Mouse (Mus musculus): Measurements from ENCODE around the gene Olfr228. TPM values are rescaled to one million over a fixed set of nuclear protein-coding genes. Genes with fewer than 3 reads are reported as not detected.
"Not testable (repeated sequence)": the region's sequence is repeated elsewhere in the genome, so short reads cannot be mapped to it uniquely, and the experiment has no call there.

Olfr228 gene
- polyA plus RNA-seq (2016; fragmentation: Nextera tagmentation; extraction: Ambion mirVana) = not detected in 2 replicates

- Histone ChIP-seq H3K4me1 (no peaks in the 10 kb centered on the region), H3K27ac (no peak within 1 kb of the TSS), H3K4me2 (no peak within 1 kb of the TSS), H3K36me3 (no peaks in the 10 kb centered on the region), H3K27me3 (replicated peaks) (no peaks in the 10 kb centered on the region), H3K9ac (no peak within 1 kb of the TSS), H3K9me3 (replicated peaks) (no peaks in the 10 kb centered on the region), H3K4me3 (no peak within 1 kb of the TSS)
- ATAC-seq = no peak
- 24% methylated on average over 1 of the region's 1 CpGs for WGBS (ENCODE audit: insufficient replicate concordance)
These were observed at the start of gene Olfr228 for GRCm38 (mm10) chr2:86487286-86487685. TSS of gene Olfr228 (minus strand) at chr2:86487386.

- H3K27me3 ChIP-seq (replicated peaks) = no peaks in the 10 kb centered on the region
- no peak overlapping the region for H3K27ac ChIP-seq
- H3K36me3 ChIP-seq = no peaks in the 10 kb centered on the region
- 49% methylated on average over 1 of the region's 1 CpGs for WGBS (ENCODE audit: insufficient replicate concordance)
- H3K4me2 ChIP-seq = no peak overlapping the region
- H3K9ac ChIP-seq = no peak overlapping the region
- no peaks in the 10 kb centered on the region for H3K4me1 ChIP-seq
- H3K9me3 ChIP-seq (replicated peaks) = no peaks in the 10 kb centered on the region
- ATAC-seq = no peak
- H3K4me3 ChIP-seq = no peak overlapping the region
These were observed 43.8 kb upstream of the Olfr228 start for GRCm38 (mm10) chr2:86530991-86531390.

GRCm38 (mm10) chr2:86508161-86508560, 21.0 kb upstream of the Olfr228 start, which contains the start of gene Olfr1076:
TSS of gene Olfr1076 (plus strand) at chr2:86508461.
- Histone ChIP-seq H3K4me1 (no peaks in the 10 kb centered on the region), H3K4me2 (no peak within 1 kb of the TSS), H3K9me3 (replicated peaks) (no peaks in the 10 kb centered on the region), H3K4me3 (no peak within 1 kb of the TSS), H3K27me3 (replicated peaks) (no peaks in the 10 kb centered on the region), H3K27ac (no peak within 1 kb of the TSS), H3K9ac (no peak within 1 kb of the TSS), H3K36me3 (no peaks in the 10 kb centered on the region)
- no peak for ATAC-seq
- 62% methylated on average over 1 of the region's 1 CpGs for WGBS (ENCODE audit: insufficient replicate concordance)

GRCm38 (mm10) chr2:86464442-86465109, 22.6 kb downstream of the Olfr228 start:
- WGBS (ENCODE audit: insufficient replicate concordance) = 31% methylated on average over 10 of the region's 10 CpGs

GRCm38 (mm10) chr2:86460434-86460833, 26.8 kb downstream of the Olfr228 start:
- H3K9me3 ChIP-seq (replicated peaks) = no peaks in the 10 kb centered on the region
- no peak overlapping the region for H3K4me3 ChIP-seq
- 55% methylated on average over 1 of the region's 1 CpGs for WGBS (ENCODE audit: insufficient replicate concordance)
- no peaks in the 10 kb centered on the region for H3K36me3 ChIP-seq
- H3K27ac ChIP-seq = no peak overlapping the region
- H3K9ac ChIP-seq = no peak overlapping the region
- no peak for ATAC-seq
- H3K4me1 ChIP-seq = no peaks in the 10 kb centered on the region
- H3K27me3 ChIP-seq (replicated peaks) = no peaks in the 10 kb centered on the region
- no peak overlapping the region for H3K4me2 ChIP-seq

More at GRCm38 (mm10) chr2:86464442-86465109, 22.6 kb downstream of the Olfr228 start:
- Histone ChIP-seq H3K9ac (no peak overlapping the region), H3K4me2 (no peak overlapping the region), H3K27ac (no peak overlapping the region), H3K4me3 (no peak overlapping the region), H3K27me3 (replicated peaks) (no peaks in the 10 kb centered on the region), H3K9me3 (replicated peaks) (no peaks in the 10 kb centered on the region), H3K36me3 (no peaks in the 10 kb centered on the region), H3K4me1 (no peaks in the 10 kb centered on the region)
- ATAC-seq = no peak

- Histone ChIP-seq H3K4me3 (no peak within 1 kb of the TSS), H3K9ac (no peak within 1 kb of the TSS), H3K9me3 (replicated peaks) (no peaks in the 10 kb centered on the region), H3K27me3 (replicated peaks) (no peaks in the 10 kb centered on the region), H3K27ac (no peak within 1 kb of the TSS), H3K4me2 (no peak within 1 kb of the TSS), H3K4me1 (no peaks in the 10 kb centered on the region), H3K36me3 (no peaks in the 10 kb centered on the region)
- ATAC-seq = no peak
- WGBS (ENCODE audit: insufficient replicate concordance) = 60% methylated on average over 1 of the region's 1 CpGs
These were observed 31.0 kb downstream of the Olfr228 start, which contains the start of gene Olfr1066 for GRCm38 (mm10) chr2:86456169-86456568. TSS of gene Olfr1066 (minus strand) at chr2:86456269.

- H3K4me2 ChIP-seq; H3K9ac ChIP-seq; H3K4me3 ChIP-seq; H3K27ac ChIP-seq; H3K4me1 ChIP-seq; H3K36me3 ChIP-seq; H3K9me3 ChIP-seq (replicated peaks); ATAC-seq; H3K27me3 ChIP-seq (replicated peaks): not testable (repeated sequence)
- 33% methylated on average over 1 of the region's 1 CpGs for WGBS (ENCODE audit: insufficient replicate concordance)
These were observed 36.7 kb downstream of the Olfr228 start, which contains the start of gene Olfr1065 for GRCm38 (mm10) chr2:86450491-86450890. TSS of gene Olfr1065 (minus strand) at chr2:86450591.

GRCm38 (mm10) chr2:86442101-86442500, 45.1 kb downstream of the Olfr228 start:
- not testable (repeated sequence) for H3K27ac ChIP-seq; H3K9ac ChIP-seq; ATAC-seq; H3K4me3 ChIP-seq; H3K4me2 ChIP-seq; H3K27me3 ChIP-seq (replicated peaks); H3K9me3 ChIP-seq (replicated peaks); H3K4me1 ChIP-seq; H3K36me3 ChIP-seq
- 57% methylated on average over 1 of the region's 1 CpGs for WGBS (ENCODE audit: insufficient replicate concordance)

Other genes starting within 250 kb of the Olfr228 start
- gene Olfr1048, start 247.1 kb downstream of the Olfr228 start, polyA plus RNA-seq (2016; fragmentation: Nextera tagmentation; extraction: Ambion mirVana) = not detected in 2 replicates
- not detected in 2 replicates for gene Olfr1049, start 229.1 kb downstream of the Olfr228 start, polyA plus RNA-seq (2016; fragmentation: Nextera tagmentation; extraction: Ambion mirVana)
- not detected in 2 replicates for gene Olfr1051, start 208.3 kb downstream of the Olfr228 start, polyA plus RNA-seq (2016; fragmentation: Nextera tagmentation; extraction: Ambion mirVana)
- not detected in 2 replicates for gene Olfr1052, start 194.9 kb downstream of the Olfr228 start, polyA plus RNA-seq (2016; fragmentation: Nextera tagmentation; extraction: Ambion mirVana)
- not detected in 2 replicates for gene Olfr1053, start 172.1 kb downstream of the Olfr228 start, polyA plus RNA-seq (2016; fragmentation: Nextera tagmentation; extraction: Ambion mirVana)
- not detected in 2 replicates for gene Olfr1054, start 152.0 kb downstream of the Olfr228 start, polyA plus RNA-seq (2016; fragmentation: Nextera tagmentation; extraction: Ambion mirVana)
- not detected in 2 replicates for gene Olfr1055, start 137.1 kb downstream of the Olfr228 start, polyA plus RNA-seq (2016; fragmentation: Nextera tagmentation; extraction: Ambion mirVana)
- not detected in 2 replicates for gene Olfr1056, start 124.9 kb downstream of the Olfr228 start, polyA plus RNA-seq (2016; fragmentation: Nextera tagmentation; extraction: Ambion mirVana)
- not detected in 2 replicates for gene Olfr1057, start 109.0 kb downstream of the Olfr228 start, polyA plus RNA-seq (2016; fragmentation: Nextera tagmentation; extraction: Ambion mirVana)
- not detected in 2 replicates for gene Olfr1058, start 98.8 kb downstream of the Olfr228 start, polyA plus RNA-seq (2016; fragmentation: Nextera tagmentation; extraction: Ambion mirVana)
- not detected in 2 replicates for gene Olfr1061, start 73.3 kb downstream of the Olfr228 start, polyA plus RNA-seq (2016; fragmentation: Nextera tagmentation; extraction: Ambion mirVana)
- not detected in 2 replicates for gene Olfr1062, start 60.6 kb downstream of the Olfr228 start, polyA plus RNA-seq (2016; fragmentation: Nextera tagmentation; extraction: Ambion mirVana)
- not detected in 2 replicates for gene Olfr1065, start 36.8 kb downstream of the Olfr228 start, polyA plus RNA-seq (2016; fragmentation: Nextera tagmentation; extraction: Ambion mirVana)
- not detected in 2 replicates for gene Olfr1066, start 31.1 kb downstream of the Olfr228 start, polyA plus RNA-seq (2016; fragmentation: Nextera tagmentation; extraction: Ambion mirVana)
- gene Olfr1076, start 21.1 kb upstream of the Olfr228 start, polyA plus RNA-seq (2016; fragmentation: Nextera tagmentation; extraction: Ambion mirVana) = not detected in 2 replicates
- not detected in 2 replicates for gene Olfr1079, start 55.1 kb upstream of the Olfr228 start, polyA plus RNA-seq (2016; fragmentation: Nextera tagmentation; extraction: Ambion mirVana)
- not detected in 2 replicates for gene Olfr1080, start 70.8 kb upstream of the Olfr228 start, polyA plus RNA-seq (2016; fragmentation: Nextera tagmentation; extraction: Ambion mirVana)
- gene Olfr1082, start 111.6 kb upstream of the Olfr228 start, polyA plus RNA-seq (2016; fragmentation: Nextera tagmentation; extraction: Ambion mirVana) = not detected in 2 replicates
- gene Olfr1084, start 152.3 kb upstream of the Olfr228 start, polyA plus RNA-seq (2016; fragmentation: Nextera tagmentation; extraction: Ambion mirVana) = not detected in 2 replicates
- gene Olfr1085, start 174.6 kb upstream of the Olfr228 start, polyA plus RNA-seq (2016; fragmentation: Nextera tagmentation; extraction: Ambion mirVana) = not detected in 2 replicates
- not detected in 2 replicates for gene Olfr1086, start 192.7 kb upstream of the Olfr228 start, polyA plus RNA-seq (2016; fragmentation: Nextera tagmentation; extraction: Ambion mirVana)
- gene Olfr1087, start 211.0 kb upstream of the Olfr228 start, polyA plus RNA-seq (2016; fragmentation: Nextera tagmentation; extraction: Ambion mirVana) = not detected in 2 replicates
- gene Olfr1089, start 246.3 kb upstream of the Olfr228 start, polyA plus RNA-seq (2016; fragmentation: Nextera tagmentation; extraction: Ambion mirVana) = not detected in 2 replicates